Mouse (Mus musculus) heart, postnatal 25 days (tissue): ENCODE data around the gene Gas6. TPM values are rescaled to one million over a fixed set of nuclear protein-coding genes. Genes with fewer than 3 reads are reported as not detected.

Source experiments
- DNase-seq: peaks from one replicate; pipeline ENCODE4 v3.0.0; 2022; ENCODE audit warnings: low spot score
- intact Hi-C: fragments of 180-260 bp; cut with DNase I; formaldehyde crosslinking; loops from one replicate; pipeline ENCODE4 v1.15.1; 2025
- total RNA-seq, 2 experiments: library from RNA; stranded (reverse); gene quantifications; 2 replicates each; pipeline ENCODE4 v1.2.3; 2021

Gene Gas6
- total RNA-seq, 2 experiments from 2014 or later: 123 to 126 TPM

DNA sequence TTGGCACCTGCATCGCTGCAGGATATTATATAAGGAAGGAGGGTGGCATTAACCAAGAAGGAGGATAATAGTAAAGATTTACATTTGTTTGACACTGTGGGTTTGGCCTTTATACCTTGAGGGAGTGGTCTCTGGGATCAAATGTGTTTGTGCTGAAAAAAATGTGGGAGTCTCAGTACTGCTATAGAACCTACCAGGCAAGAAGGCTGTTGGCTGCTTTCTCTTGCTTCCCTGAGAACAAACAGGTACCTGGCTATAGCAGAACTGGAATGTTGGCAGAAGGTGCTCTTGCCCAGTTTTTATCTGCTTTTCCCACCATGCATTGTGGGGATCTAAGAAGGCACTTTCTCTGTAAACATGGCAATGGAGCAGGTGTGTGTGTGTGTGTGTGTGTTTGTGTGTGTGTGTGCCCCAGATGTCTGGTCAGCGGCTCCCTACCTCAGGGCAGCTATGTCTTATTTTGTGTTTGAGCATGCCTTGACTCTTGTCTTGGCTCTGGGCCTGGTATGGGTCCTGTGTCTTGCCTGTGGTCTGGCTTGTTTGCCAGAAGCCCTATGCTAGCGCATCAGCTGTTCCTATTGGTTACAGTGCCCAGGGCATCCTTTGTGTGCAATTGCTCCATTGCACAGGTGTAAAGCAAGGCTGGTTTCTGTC lies 13.1 kb upstream of the Gas6 start:
- intact Hi-C loops: no loop called here
- no peak for DNase-seq

DNA sequence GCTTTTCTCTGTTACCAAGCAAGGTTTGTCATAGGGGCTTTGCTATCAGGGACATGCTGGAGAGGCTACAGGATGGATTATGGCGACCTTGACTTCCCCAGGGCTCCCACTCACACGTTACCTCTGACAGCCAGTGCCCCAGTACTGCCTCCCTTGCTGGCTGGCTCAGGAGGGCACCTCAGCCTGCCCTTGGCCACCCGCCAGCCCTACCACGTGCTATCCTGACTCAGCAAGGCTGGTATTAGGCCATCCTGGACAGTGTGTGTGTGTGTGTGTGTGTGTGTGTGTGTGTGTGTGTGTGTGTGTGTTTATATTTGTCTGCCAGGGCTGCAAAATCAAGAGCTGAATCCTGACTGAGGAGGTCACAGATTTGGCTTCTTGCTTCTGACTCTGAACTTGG lies 12.6 kb upstream of the Gas6 start:
- intact Hi-C loops: no loop called here
- DNase-seq: no peak

DNA sequence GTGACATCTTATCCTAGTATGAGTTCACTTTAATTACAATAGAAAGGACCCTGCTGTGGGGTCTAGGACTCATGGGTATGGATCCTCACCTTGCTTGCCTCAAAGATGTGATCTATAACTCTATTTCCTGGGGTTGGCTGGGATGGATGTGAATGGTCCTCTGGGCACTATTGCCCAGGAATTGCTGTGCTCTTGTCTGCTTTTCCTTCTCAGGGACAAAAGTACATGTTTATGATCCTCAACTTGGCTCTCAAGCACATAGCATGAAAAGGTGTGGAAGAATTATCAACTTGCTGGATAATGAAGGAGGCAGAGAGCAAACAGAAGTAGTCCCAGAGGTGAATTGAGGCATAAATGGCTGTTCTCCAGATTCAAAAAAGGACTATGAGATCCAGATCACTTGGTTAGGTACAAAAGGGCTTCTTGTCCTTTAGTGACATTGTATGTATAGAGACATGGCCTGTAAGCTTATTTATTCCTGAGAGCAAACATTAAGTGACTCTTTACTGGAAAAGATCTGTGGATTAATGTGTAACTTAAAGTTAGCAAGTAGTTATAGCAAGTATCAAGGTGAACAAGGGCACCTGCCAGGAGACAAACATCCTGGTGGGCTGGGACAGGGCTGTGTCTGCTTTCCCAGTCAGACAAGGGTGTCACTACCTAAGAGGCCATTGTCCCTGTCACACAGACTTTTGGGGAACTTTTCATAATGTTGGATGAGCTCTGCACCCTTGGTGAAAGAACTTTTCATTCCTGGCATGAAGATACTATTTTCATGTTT lies 10.8 kb upstream of the Gas6 start:
- DNase-seq: no peak
- intact Hi-C loops: no loop called here

DNA sequence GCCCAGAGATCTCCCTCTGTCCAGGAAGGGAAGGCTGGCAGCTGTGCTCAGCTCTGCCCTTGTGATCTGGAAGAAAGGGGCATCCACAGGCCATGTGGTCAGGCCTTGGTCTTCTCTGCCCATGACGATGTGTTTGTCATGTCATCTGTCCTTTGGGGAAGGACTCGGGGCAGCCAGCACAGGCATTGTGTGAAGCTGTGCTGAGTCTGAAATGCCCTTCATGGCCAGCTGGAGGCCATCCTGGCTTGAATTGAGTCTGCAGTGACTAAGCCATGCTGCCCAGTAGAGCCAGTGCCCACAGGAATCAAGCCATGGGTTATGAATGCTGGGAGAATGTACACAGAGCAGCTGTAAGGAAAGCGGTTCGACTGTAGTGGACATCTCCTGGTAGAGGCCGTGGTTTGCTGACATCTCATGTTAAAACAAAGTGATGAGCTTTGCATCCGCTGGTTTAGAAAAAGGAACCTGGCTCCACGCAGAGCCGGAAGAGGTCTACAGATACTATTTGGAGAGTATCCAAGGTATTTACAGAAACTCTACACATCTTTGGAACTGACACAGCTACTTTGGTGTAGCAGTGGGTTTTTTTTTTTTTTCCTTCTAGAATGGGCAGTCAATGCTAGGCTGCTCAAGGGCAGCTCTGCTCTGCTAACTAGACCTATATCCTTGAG lies 9.8 kb upstream of the Gas6 start:
- DNase-seq: no peak
- intact Hi-C loops: no loop called here

DNA sequence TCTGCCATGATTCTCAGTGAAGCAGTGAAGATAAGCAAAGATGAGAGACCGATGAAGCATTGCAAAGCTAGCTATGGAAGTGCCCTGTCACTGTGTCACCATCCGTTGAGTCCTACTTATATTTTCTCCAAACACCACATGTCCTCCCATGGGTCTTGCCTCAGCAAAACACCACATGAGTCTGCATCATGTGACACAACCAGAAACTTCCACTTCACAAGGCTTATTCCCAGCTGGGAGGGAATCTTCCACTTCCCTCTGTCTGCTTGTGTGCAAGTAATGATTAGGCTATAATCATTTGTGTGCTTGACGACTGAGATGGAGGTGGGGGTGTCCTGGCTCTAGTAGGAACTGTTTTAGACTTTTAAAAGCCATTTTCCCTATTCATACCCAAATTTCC lies 6.9 kb upstream of the Gas6 start:
- DNase-seq: no peak
- intact Hi-C loops: no loop called here

DNA sequence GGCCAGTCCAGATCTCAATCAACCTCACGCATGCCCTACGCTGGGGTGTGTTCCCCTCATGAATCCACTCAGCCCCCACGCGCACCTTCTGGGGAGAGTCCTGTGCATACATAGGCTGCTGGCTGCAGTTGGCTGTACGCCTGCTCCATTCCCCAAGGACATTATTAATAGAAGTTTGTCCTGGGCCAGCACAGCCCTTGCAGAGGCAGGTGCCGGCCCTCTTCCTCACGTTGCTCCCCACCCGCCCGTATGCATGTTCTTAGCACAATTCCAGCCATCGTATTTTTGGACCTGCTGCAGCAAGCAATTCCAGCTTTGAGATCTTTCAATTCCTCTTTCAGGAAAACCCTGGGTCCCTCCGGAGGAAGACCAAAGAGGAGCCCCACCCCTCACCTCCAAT lies 1.3 kb downstream of the Gas6 start:
- peak; percentile 51 for DNase-seq
- intact Hi-C loops: loop anchor here (5.0 kb wide), 1 partner anchor 54 kb away; no protein-coding TSS in a partner anchor

DNA sequence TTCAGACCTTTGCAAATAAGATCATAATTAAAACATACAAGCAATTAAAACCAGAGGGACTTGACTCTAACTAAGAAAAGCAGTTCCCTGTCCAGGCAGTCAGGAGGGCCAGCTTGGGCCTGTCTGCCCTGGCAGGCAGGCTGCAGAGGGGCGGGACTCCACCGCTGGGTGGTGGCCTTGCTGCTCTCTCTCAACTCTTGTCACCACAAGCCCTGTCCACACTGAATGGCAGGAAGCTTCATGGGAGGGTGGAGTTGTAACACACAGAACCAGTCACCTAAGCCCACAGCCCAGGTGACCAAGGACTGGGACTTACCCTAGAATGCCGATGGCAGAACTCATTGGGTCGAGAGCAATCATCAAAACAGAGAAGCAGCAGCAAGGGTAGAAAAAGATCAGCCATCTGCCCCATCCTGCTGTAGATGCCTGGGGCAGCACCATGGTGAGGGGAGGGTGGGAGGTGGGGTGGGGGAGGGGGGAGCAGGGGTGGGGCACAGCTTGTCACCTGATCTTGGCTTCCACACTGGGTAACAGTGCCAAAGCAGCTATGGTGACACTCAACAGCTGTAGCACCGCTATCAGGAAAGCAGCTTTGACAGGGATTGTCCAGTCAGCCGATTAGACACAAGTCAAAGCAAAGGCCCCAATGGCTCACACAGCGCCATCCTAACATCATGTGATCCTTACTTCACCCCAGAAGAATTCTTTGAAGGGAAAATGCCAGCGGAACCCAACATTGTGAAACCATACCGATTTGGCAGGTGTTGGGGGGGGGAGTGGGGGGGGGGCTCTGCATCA lies 1.9 kb downstream of the Gas6 start:
- DNase-seq: peak; percentile 66
- intact Hi-C loops: loop anchor here (1.0 to 5.0 kb wide), 2 partner anchors 38 to 55 kb away; no protein-coding TSS in a partner anchor

DNA sequence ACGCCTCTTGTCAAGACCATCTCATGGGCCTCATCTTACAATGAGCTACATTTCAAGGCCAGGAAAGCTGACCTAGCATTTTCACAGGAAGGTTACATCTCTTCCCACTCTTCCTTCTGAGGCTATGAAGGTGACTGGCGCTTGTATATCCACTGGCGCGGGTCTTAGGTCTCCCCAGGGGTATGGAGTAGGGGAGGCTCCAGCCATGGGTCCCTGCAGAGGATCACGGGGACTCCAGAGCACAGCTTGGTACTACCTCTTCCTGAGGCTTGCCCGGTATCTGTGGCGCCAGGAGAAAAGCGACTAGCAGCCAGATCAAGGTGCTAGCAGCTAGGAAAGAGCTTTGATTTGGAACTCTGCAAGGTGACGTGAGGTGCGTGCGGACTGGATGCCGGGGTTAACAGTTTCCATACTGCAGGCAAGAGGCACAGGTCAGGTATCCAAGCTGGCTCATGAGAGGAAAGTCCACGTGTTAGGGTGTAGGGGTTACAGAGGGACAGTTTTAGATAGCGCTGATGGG lies 2.7 kb downstream of the Gas6 start:
- intact Hi-C loops: loop anchor here (1.0 to 5.0 kb wide), 2 partner anchors 39 to 56 kb away; no protein-coding TSS in a partner anchor
- DNase-seq: no peak

DNA sequence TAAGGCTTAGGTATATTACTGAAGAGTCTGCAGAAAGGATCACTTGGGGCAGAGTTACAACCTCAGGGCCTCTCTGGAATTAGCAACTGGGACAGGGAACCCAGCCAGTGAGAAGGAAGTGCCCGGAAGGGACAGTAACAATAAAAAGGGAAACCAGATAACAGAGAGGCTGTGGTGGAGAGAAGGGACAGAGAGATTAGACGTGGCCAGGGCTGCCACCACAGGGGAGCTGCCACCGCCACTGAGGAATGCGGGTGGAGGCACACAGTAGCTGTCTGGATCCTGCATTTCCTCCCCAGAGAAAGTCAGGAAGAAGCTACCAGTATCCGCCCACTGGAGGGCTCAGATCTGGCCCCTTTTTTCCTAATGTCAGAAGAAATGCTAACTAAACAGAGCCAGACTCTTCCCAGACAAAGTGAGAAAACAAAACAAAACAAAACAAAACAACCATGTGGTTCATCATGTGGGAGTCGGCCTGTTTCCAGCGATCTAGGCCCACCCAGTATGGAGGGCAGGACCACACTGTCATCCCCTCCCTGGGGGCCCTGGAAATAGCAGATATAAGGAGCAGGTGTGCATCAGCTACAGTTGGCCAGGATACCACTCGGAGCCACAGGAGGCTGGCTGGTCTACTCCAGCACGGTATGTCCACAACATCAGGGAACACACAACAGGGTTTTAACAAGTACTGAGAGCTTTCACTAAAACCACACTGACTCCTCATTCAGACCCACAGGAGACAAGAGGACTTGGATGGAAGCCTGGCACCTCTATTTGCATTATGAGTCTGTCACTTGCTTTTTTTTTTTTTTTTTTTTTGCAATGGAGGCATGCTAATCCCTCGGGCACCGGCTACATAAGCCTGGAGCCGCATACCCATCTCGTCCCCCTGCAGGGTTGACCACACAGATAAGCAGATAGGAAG lies 4.0 kb downstream of the Gas6 start:
- intact Hi-C loops: loop anchor here (5.0 kb wide), 1 partner anchor 57 kb away; no protein-coding TSS in a partner anchor

DNA sequence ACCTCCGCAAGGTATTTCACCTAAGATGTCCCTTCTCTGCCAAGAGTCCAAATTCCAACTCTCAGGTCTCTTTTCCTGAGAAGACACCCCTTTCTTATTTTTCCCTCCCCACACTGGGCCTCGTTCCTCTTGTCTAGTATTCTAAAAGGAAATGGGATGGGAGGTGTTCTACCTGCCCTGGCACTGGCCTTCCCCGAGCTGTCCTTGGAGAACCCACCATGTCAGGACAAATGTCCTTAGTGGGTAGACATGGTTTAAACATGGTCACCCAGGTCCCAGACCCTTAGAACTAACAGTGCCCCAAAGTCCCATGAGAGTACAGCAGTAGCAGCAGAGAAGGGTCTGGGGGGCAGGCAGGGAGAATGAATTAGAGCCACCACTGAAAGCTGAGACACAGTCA lies 4.9 kb downstream of the Gas6 start:
- DNase-seq: no peak
- intact Hi-C loops: no loop called here

More for the DNA sequence above, 4.0 kb downstream of the Gas6 start:
- DNase-seq: no peak

DNA sequence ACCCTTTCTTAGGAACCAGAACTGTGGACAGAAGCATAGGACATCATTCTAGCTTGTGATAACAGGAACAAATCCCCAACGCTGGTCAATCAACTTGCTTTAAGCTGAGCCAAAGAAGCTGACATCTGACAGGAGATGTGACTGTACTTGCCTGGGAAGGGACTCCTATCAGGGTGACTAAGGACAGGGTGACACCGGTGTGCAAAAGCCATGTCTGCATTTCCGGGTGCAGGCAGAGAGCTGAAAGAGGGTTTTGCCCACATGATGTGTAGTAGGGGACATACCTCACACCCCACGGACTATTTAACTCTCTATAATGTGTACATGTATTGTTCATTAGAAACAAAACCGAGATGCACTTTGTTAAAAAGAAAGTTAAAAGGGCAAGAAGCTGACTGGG lies 11.1 kb downstream of the Gas6 start:
- intact Hi-C loops: no loop called here
- no peak for DNase-seq

DNA sequence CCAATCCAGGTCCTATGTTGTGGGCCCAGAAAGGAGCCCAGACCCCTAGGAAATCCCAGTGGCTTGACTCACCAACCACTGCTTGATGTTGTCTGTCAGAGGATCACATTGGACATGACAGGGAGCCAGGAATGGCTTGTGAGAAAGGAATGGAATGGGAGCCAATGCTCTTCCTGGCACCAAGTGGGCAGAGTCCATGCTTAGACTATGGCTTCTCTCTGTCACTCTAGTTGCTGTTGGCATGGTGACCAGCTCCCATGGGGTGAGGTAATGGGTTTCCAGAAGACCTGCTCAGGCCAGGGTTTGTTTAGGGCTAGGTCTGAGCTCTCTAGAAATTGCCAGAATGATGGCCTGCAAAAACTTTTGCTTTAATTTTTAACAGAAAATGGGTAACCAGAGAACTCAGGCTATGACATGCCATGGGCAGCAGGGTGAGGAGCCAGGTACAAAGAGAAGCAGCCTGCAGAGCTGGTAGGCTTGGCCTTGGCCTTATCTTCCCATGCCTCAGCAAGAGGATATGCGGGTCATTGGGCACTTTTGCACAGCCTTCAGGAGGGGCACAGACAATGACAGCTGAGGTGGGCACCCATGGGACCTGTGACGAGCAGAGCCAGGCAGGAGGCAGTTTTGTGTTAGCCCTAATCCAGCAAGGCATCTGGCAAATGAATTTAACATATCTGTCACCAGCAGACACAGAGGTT lies 12.0 kb downstream of the Gas6 start:
- no peak for DNase-seq
- intact Hi-C loops: no loop called here

DNA sequence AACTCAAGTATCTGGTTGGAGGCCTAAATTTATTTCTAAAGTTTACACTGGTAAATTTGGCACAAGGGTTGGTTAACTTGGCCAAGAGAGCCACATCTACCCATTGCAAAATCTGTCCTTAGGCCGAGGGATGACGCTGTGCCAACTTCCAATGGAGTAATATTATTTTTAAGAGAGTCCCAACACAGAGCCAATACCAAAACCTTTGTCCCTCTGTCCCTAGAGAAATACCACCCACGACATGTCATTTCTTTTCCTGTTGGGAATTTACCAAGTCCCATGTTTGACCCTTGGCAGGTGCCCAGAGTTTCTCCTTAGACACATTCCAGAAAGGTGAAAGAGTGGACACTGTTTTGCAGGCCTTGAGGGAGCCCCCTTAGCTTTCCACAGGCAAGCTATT lies 12.7 kb downstream of the Gas6 start:
- no peak for DNase-seq
- intact Hi-C loops: no loop called here

DNA sequence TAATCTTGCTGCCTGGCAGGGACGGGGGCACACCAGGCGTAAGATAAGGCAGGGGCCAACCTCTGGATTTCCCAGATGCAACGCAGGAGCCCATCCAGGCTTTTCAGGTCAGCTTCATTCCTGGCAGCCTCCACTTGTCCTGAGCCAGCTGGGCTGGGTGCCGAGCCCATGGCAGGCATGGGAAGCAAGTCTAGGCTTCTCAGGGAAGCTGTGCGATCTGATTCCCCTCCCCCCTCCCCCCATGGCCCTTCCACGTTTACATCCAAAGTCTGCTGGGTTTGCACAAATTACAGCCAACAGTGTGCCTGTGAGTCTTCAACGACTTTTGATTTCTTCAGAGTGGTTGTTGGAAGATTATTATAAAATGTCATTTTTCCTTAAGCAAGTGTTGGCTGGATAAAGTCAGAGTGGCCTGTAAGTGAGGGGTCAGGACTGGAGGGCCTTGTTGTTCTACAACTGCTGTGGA lies 13.2 kb downstream of the Gas6 start:
- DNase-seq: peak; percentile 48
- intact Hi-C loops: no loop called here

DNA sequence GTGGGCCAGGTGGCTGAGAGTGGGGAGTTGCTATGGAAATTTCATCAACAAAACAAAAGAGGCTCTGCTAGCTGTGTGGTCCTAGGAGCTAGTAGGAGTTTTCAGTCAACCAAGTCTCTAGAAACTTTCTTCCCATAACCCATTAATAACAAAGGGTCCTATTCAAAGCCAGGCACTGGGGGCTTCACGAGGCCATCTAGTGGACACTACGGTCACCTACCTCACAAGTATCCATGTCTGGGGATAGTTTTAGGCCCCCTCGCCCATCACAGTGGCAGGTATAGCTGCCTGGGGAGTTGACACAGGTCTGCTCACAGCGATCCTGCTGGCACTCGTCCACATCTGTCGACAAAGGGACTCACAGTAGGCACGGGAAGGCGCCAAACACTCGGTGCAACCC lies 18.4 kb downstream of the Gas6 start:
- intact Hi-C loops: no loop called here
- no peak for DNase-seq

DNA sequence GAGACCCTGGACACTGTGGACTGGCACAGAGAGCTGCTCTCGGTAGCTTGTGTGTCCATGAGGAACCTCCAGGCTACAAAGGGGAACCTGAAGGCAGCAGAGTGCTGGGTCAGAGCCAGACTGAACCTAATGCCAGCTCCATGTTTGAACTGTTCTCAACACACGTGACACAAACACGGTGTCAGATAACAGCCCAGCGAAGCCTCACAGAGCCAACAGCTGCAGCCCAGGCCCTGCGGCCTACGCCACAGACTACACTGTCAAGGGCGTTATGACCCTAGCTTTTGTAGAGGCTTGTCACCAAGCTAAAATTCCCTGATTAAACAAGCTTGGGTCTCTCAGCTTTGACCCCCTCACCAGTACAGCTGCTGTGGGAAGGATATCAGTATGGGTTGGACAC lies 22.0 kb downstream of the Gas6 start:
- DNase-seq: no peak
- intact Hi-C loops: no loop called here

DNA sequence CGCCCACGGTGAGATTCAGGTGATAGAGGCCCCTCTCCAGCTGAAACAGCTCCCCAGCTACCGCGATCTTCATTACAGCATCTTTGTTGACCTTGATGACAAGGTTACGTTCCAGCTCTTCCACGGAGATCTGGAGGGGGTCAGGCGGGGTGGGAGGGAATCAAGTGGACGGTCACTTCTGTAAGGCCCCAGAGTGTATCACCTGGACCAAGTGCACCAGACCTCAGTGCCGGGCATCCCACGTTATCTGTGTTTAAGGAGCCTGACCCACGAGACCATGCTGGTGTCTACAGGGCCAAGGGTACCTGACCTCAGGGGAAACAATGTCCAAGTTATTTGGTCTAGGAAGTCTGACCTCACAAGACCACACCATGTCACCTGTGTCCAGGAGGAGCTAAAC lies 22.8 kb downstream of the Gas6 start:
- DNase-seq: no peak
- intact Hi-C loops: no loop called here

DNA sequence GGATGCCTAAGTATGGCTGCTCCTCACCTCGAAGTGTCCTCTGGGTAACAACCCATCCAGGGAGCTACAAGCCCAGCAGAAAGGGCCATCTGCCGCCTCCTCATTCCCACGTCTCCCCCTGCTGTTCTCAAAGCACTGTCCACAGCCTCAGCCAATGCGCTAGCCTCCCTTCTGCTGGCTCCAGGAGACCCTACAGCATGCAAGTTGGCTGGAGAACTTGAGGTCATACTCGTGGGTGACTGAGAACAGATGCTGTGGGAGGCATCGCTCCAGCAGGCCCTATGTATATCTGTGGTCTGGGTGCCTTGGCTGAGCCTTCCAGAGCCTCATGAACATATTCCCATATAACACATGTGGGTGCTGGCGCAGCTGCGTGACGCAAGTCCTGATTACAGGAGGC lies 25.6 kb downstream of the Gas6 start:
- intact Hi-C loops: no loop called here

More for the DNA sequence above, 25.6 kb downstream of the Gas6 start:
- no peak for DNase-seq
